Mouse (Mus musculus): ENCODE data around the gene Gns. TPM values are rescaled to one million over a fixed set of nuclear protein-coding genes. Genes with fewer than 3 reads are reported as not detected.

The Gns gene
- total RNA-seq, 2 experiments from 2014 or later = 67.9 to 68.9 TPM

GRCm38 (mm10) chr10:121398599-121398998 is 33.7 kb downstream of the Gns start:
- DNase-seq (ENCODE audit: low spot score in 2 of 2) = no peak

- no peak for DNase-seq (ENCODE audit: low spot score in 2 of 2)
Observed at GRCm38 (mm10) chr10:121401005-121401404, 36.1 kb downstream of the Gns start.

- no peak for DNase-seq (ENCODE audit: low spot score in 2 of 2)
Observed at GRCm38 (mm10) chr10:121403104-121403503, 38.2 kb downstream of the Gns start.

GRCm38 (mm10) chr10:121403946-121404345 is 39.1 kb downstream of the Gns start:
- no peak for DNase-seq (ENCODE audit: low spot score in 2 of 2)

- no peak for DNase-seq (ENCODE audit: low spot score in 2 of 2)
Observed at GRCm38 (mm10) chr10:121409717-121410116, 44.8 kb downstream of the Gns start.

GRCm38 (mm10) chr10:121411721-121412455 is 47.0 kb downstream of the Gns start:
- no peak for DNase-seq (ENCODE audit: low spot score in 2 of 2)

GRCm38 (mm10) chr10:121412824-121413223 is 47.9 kb downstream of the Gns start:
- DNase-seq (ENCODE audit: low spot score in 2 of 2) = no peak

GRCm38 (mm10) chr10:121414127-121414526 is 49.2 kb downstream of the Gns start:
- DNase-seq (ENCODE audit: low spot score in 2 of 2) = no peak

- DNase-seq (ENCODE audit: low spot score in 2 of 2) = no peak
Observed at GRCm38 (mm10) chr10:121418835-121419234, 53.9 kb downstream of the Gns start.

- DNase-seq (ENCODE audit: low spot score in 2 of 2) = no peak
Observed at GRCm38 (mm10) chr10:121419640-121420470, 55.0 kb downstream of the Gns start.

- no peak for DNase-seq (ENCODE audit: low spot score in 2 of 2)
Observed at GRCm38 (mm10) chr10:121421023-121421422, 56.1 kb downstream of the Gns start.

- no peak for DNase-seq (ENCODE audit: low spot score in 2 of 2)
Observed at GRCm38 (mm10) chr10:121421657-121422290, 56.9 kb downstream of the Gns start.

- no peak for DNase-seq (ENCODE audit: low spot score in 2 of 2)
Observed at GRCm38 (mm10) chr10:121422294-121422693, 57.4 kb downstream of the Gns start.

GRCm38 (mm10) chr10:121423541-121424349 is 58.9 kb downstream of the Gns start:
- no peak for DNase-seq (ENCODE audit: low spot score in 2 of 2)

GRCm38 (mm10) chr10:121424455-121424854 is 59.6 kb downstream of the Gns start:
- DNase-seq (ENCODE audit: low spot score in 2 of 2) = no peak

GRCm38 (mm10) chr10:121425079-121425478 is 60.2 kb downstream of the Gns start:
- DNase-seq (ENCODE audit: low spot score in 2 of 2) = no peak

- DNase-seq (ENCODE audit: low spot score in 2 of 2) = no peak
Observed at GRCm38 (mm10) chr10:121425506-121426025, 60.7 kb downstream of the Gns start.

GRCm38 (mm10) chr10:121426458-121427070 is 61.7 kb downstream of the Gns start:
- no peak for DNase-seq (ENCODE audit: low spot score in 2 of 2)

GRCm38 (mm10) chr10:121427136-121427535 is 62.2 kb downstream of the Gns start:
- DNase-seq (ENCODE audit: low spot score in 2 of 2) = no peak

GRCm38 (mm10) chr10:121428011-121428711 is 63.3 kb downstream of the Gns start:
- no peak for DNase-seq (ENCODE audit: low spot score in 2 of 2)
